Mouse (Mus musculus): ENCODE results near the gene Aes.

Aes gene

GRCm38 (mm10) chr10:81597137-81597950 lies 38.1 kb downstream of the Aes start:
- DNase-seq (ENCODE audit: low spot score in 2 of 2): no peak

GRCm38 (mm10) chr10:81598342-81598741 lies 39.1 kb downstream of the Aes start:
- no peak for DNase-seq (ENCODE audit: low spot score in 2 of 2)

- DNase-seq (ENCODE audit: low spot score in 2 of 2): no peak
Measured at GRCm38 (mm10) chr10:81598871-81599270, 39.6 kb downstream of the Aes start.

- no peak for DNase-seq (ENCODE audit: low spot score in 2 of 2)
Measured at GRCm38 (mm10) chr10:81599630-81600029, 40.3 kb downstream of the Aes start.

GRCm38 (mm10) chr10:81600096-81600495 lies 40.8 kb downstream of the Aes start:
- no peak for DNase-seq (ENCODE audit: low spot score in 2 of 2)

GRCm38 (mm10) chr10:81600738-81601203 lies 41.5 kb downstream of the Aes start, which contains the start of gene Tle6:
Gene Tle6, minus strand, starts transcription at chr10:81601073.
- peak; percentile 80 to 88 for DNase-seq (ENCODE audit: low spot score in 2 of 2)

- DNase-seq (ENCODE audit: low spot score in 2 of 2): no peak
Measured at GRCm38 (mm10) chr10:81601396-81601905, 42.2 kb downstream of the Aes start.

GRCm38 (mm10) chr10:81602741-81603151 lies 43.5 kb downstream of the Aes start:
- DNase-seq (ENCODE audit: low spot score in 2 of 2): no peak

GRCm38 (mm10) chr10:81604019-81604967 lies 45.0 kb downstream of the Aes start:
- no peak for DNase-seq (ENCODE audit: low spot score in 2 of 2)

GRCm38 (mm10) chr10:81604968-81605665 lies 45.8 kb downstream of the Aes start:
- DNase-seq (ENCODE audit: low spot score in 2 of 2): peak; percentile 68 to 81

- DNase-seq (ENCODE audit: low spot score in 2 of 2): no peak
Measured at GRCm38 (mm10) chr10:81605666-81605973, 46.3 kb downstream of the Aes start.

GRCm38 (mm10) chr10:81605974-81606751 lies 46.9 kb downstream of the Aes start, which contains the start of gene BC025920:
Gene BC025920, plus strand, starts transcription at chr10:81606270.
- DNase-seq (ENCODE audit: low spot score in 2 of 2): peak; percentile 77 to 84

- no peak for DNase-seq (ENCODE audit: low spot score in 2 of 2)
Measured at GRCm38 (mm10) chr10:81608308-81608707, 49.0 kb downstream of the Aes start.

- no peak for DNase-seq (ENCODE audit: low spot score in 2 of 2)
Measured at GRCm38 (mm10) chr10:81612779-81613178, 53.5 kb downstream of the Aes start.

GRCm38 (mm10) chr10:81615486-81615885 lies 56.2 kb downstream of the Aes start:
- no peak for DNase-seq (ENCODE audit: low spot score in 2 of 2)
